Mouse (Mus musculus): ENCODE results near the gene Mrpl48. TPM values are rescaled to one million over a fixed set of nuclear protein-coding genes. Genes with fewer than 3 reads are reported as not detected.

Gene Mrpl48
- polyA plus RNA-seq, 1 experiment from 2014 or later, result 74.6 TPM

DNA sequence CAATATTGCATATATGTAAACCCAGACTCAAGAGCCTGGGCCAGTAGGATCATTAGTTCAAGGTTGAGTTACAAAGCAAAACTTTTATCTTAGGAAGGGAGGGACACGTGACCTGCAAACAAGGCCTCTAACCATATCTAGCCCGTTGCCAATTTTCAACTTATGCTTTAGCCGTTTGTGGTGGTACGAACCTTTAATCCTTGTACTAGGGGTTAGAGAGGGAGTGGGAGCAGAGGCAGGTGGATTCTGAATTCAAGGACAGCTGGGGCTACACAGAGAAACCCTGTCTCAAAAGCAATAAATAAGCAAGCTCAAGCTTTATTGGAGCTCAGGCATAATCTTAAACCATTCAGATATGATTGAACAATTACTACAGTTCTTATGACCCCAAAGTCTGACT is 34.3 kb upstream of the Mrpl48 start:
- Histone ChIP-seq H3K9ac (ENCODE audit: low read length) (no peak overlapping the region), H3K27me3 (ENCODE audit: control insufficient read depth, insufficient read depth, low read depth, low read length) (no peaks in the 10 kb centered on the region), H3K27ac (ENCODE audit: low read length) (no peak overlapping the region), H3K4me2 (ENCODE audit: low read depth, low read length) (no peak overlapping the region), H3K36me3 (ENCODE audit: control insufficient read depth, insufficient read depth, low read length) (no peaks in the 10 kb centered on the region; the same call in 1 of the 2 replicates), H3K4me3 (ENCODE audit: low read length) (no peak overlapping the region), H3K4me1 (replicated peaks; ENCODE audit: control insufficient read depth, insufficient read depth, low read length) (no peaks in the 10 kb centered on the region), H3K9me3 (ENCODE audit: control insufficient read depth, low read length) (no peaks in the 10 kb centered on the region)
- no peak for ATAC-seq (ENCODE audit: low read depth)
- 88% methylated on average over 4 of the region's 4 CpGs for WGBS

DNA sequence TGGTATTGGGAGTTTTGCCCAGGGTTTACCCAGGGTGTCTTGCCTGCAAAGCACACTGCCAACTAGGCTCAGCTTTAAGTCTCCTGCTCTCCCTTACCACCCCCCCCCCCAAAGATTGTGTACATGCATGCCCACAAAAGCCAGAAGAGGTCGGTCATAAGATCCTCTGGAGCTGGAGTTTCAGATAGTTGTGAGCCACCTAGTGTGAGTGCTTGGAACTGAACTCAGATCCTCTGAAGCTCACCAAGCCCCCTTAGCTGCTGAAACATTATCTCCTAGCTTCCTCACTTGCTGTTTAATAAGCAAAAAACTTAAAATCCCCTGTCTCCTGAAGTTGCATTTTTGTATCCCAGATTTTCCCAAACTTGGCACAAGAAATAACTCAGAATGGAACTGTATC is 29.6 kb upstream of the Mrpl48 start:
- H3K4me2 ChIP-seq (ENCODE audit: low read depth, low read length), result no peak overlapping the region
- H3K4me1 ChIP-seq (replicated peaks; ENCODE audit: control insufficient read depth, insufficient read depth, low read length), result no peaks in the 10 kb centered on the region
- 9% methylated on average over 1 of the region's 1 CpGs for whole genome bisulfite sequencing
- ATAC-seq (ENCODE audit: low read depth), result no peak
- H3K36me3 ChIP-seq (ENCODE audit: control insufficient read depth, insufficient read depth, low read length), result no peaks in the 10 kb centered on the region
- no peaks in the 10 kb centered on the region for H3K27me3 ChIP-seq (ENCODE audit: control insufficient read depth, insufficient read depth, low read depth, low read length)
- H3K9me3 ChIP-seq (ENCODE audit: control insufficient read depth, low read length), result no peaks in the 10 kb centered on the region
- H3K27ac ChIP-seq (ENCODE audit: low read length), result no peak overlapping the region
- no peak overlapping the region for H3K9ac ChIP-seq (ENCODE audit: low read length)
- H3K4me3 ChIP-seq (ENCODE audit: low read length), result no peak overlapping the region

DNA sequence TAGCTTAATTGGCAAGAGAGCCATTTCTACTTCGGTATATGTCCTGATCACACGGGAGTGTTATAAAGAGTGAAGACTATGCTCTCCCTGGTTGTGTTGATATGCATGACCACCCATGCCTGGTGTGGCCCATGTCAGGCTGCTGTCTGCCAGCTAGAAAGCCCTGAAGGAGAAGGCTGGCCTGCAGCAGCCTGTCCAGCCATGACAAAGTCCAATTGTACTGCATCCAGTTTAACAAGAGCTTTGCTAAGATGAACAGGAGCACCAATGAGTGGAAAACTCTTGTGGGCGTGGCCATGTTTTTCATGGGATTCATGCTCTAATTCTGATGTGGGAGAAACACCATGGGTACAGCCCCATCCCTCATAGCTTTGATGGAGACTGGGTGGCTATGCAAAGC is 16.4 kb upstream of the Mrpl48 start:
- Histone ChIP-seq H3K36me3 (ENCODE audit: control insufficient read depth, insufficient read depth, low read length) (0 out of 2 replicates have a peak, but pooled peaks cover 3% of the 10 kb centered on the region), H3K4me2 (ENCODE audit: low read depth, low read length) (no peak overlapping the region), H3K4me3 (ENCODE audit: low read length) (no peak overlapping the region), H3K4me1 (replicated peaks; ENCODE audit: control insufficient read depth, insufficient read depth, low read length) (no peaks in the 10 kb centered on the region), H3K27me3 (ENCODE audit: control insufficient read depth, insufficient read depth, low read depth, low read length) (no peaks in the 10 kb centered on the region), H3K9ac (ENCODE audit: low read length) (no peak overlapping the region), H3K27ac (ENCODE audit: low read length) (no peak overlapping the region), H3K9me3 (ENCODE audit: control insufficient read depth, low read length) (no peaks in the 10 kb centered on the region)
- ATAC-seq (ENCODE audit: low read depth), result no peak
- 89% methylated on average over 3 of the region's 3 CpGs for WGBS

DNA sequence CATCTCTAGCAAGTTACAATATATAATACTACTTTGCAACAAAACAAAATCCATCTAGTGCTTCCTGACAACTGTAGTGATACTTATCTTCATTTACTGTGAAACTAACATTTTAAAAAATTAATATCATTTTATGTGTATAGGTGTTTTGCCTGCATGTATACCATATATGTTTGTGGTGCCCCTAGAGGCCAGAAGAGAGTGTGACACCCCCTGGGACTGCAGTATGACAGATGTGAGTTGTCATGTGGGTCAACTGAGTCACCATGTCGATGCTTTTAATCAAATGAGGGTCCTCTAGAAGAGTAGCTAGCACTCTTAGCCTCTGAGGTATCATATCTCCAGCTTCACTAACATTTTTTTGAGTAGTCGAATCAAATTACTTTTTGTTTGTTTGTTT is 14.2 kb upstream of the Mrpl48 start:
- no peak overlapping the region for H3K4me3 ChIP-seq (ENCODE audit: low read length)
- no peaks in the 10 kb centered on the region for H3K9me3 ChIP-seq (ENCODE audit: control insufficient read depth, low read length)
- H3K36me3 ChIP-seq (ENCODE audit: control insufficient read depth, insufficient read depth, low read length), result 0 out of 2 replicates have a peak, but pooled peaks cover 3% of the 10 kb centered on the region
- no peak overlapping the region for H3K9ac ChIP-seq (ENCODE audit: low read length)
- H3K4me2 ChIP-seq (ENCODE audit: low read depth, low read length), result no peak overlapping the region
- no peak for ATAC-seq (ENCODE audit: low read depth)
- 79% methylated on average over 2 of the region's 2 CpGs for WGBS
- no peak overlapping the region for H3K27ac ChIP-seq (ENCODE audit: low read length)
- H3K27me3 ChIP-seq (ENCODE audit: control insufficient read depth, insufficient read depth, low read depth, low read length), result no peaks in the 10 kb centered on the region
- H3K4me1 ChIP-seq (replicated peaks; ENCODE audit: control insufficient read depth, insufficient read depth, low read length), result no peaks in the 10 kb centered on the region

DNA sequence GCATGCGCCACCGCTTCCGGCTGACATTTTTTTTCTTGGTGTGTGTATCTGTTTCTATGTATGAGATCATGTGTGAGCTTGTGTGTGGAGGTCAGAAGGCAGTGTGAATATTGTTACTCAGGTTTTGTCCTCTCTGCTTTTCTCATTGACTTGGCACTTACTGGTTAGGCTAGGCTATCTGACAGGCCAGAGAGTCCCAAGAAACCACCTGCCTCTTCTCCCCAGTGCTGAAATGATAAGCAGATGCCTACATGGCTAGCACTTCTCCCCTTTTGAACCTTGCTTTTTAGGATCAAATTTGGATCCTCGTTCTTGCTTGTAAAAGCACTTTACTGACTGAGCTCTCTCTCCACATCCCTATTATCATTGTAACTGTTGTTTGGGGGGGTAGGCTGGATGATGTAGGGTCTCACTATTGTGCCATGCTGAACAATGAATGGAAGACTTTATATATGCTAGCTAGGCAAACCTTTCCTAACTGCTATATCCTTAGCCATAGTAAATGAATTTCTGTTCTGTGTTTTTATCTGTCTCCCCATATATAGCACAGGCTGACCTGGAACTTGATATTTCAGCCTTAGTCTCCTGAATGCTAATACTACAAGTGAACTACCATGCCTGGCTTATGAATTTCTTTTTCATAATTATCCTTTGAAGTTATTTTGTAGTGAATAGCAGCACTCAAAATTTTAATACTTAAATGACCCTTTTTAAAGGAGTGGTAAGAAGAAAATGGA is 8.2 kb upstream of the Mrpl48 start:
- H3K27me3 ChIP-seq (ENCODE audit: control insufficient read depth, insufficient read depth, low read depth, low read length), result no peaks in the 10 kb centered on the region
- H3K9ac ChIP-seq (ENCODE audit: low read length), result no peak overlapping the region
- 86% methylated on average over 4 of the region's 4 CpGs for WGBS
- H3K36me3 ChIP-seq (ENCODE audit: control insufficient read depth, insufficient read depth, low read length), result no peaks in the 10 kb centered on the region
- H3K4me1 ChIP-seq (replicated peaks; ENCODE audit: control insufficient read depth, insufficient read depth, low read length), result no peaks in the 10 kb centered on the region
- no peak overlapping the region for H3K4me2 ChIP-seq (ENCODE audit: low read depth, low read length)
- H3K4me3 ChIP-seq (ENCODE audit: low read length), result no peak overlapping the region
- H3K27ac ChIP-seq (ENCODE audit: low read length), result no peak overlapping the region
- H3K9me3 ChIP-seq (ENCODE audit: control insufficient read depth, low read length), result no peaks in the 10 kb centered on the region
- no peak for ATAC-seq (ENCODE audit: low read depth)

DNA sequence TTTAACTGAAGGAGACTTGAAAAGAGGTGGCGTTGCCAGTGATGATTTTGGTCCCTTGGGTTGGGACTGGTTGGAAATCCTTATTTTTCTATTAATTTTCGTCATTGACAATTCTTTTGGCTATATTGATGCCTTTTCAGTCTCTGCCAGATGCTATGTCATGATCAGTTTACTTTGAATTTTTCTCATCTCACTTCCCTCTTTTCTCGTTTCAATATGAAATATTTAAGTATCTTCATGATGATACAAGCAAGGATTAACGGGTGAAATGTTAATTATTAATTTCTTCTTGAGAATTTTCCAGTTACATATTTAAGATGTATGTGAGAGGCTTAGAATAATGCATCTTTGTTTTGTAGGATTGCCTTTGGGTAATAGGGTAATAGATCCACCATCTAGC is 809 bp upstream of the Mrpl48 start:
- Histone ChIP-seq H3K4me1 (replicated peaks; ENCODE audit: control insufficient read depth, insufficient read depth, low read length) (peaks cover 3% of the 10 kb centered on the region; the same call in 1 of the 2 replicates), H3K27ac (ENCODE audit: low read length) (no peak overlapping the region), H3K9ac (ENCODE audit: low read length) (peak overlapping the region; percentile 100), H3K4me2 (ENCODE audit: low read depth, low read length) (peak overlapping the region; percentile 60), H3K27me3 (ENCODE audit: control insufficient read depth, insufficient read depth, low read depth, low read length) (no peaks in the 10 kb centered on the region), H3K4me3 (ENCODE audit: low read length) (peak overlapping the region; percentile 100), H3K9me3 (ENCODE audit: control insufficient read depth, low read length) (no peaks in the 10 kb centered on the region), H3K36me3 (ENCODE audit: control insufficient read depth, insufficient read depth, low read length) (no peaks in the 10 kb centered on the region)
- no peak for ATAC-seq (ENCODE audit: low read depth)
- 3% methylated on average over 4 of the region's 4 CpGs for WGBS

DNA sequence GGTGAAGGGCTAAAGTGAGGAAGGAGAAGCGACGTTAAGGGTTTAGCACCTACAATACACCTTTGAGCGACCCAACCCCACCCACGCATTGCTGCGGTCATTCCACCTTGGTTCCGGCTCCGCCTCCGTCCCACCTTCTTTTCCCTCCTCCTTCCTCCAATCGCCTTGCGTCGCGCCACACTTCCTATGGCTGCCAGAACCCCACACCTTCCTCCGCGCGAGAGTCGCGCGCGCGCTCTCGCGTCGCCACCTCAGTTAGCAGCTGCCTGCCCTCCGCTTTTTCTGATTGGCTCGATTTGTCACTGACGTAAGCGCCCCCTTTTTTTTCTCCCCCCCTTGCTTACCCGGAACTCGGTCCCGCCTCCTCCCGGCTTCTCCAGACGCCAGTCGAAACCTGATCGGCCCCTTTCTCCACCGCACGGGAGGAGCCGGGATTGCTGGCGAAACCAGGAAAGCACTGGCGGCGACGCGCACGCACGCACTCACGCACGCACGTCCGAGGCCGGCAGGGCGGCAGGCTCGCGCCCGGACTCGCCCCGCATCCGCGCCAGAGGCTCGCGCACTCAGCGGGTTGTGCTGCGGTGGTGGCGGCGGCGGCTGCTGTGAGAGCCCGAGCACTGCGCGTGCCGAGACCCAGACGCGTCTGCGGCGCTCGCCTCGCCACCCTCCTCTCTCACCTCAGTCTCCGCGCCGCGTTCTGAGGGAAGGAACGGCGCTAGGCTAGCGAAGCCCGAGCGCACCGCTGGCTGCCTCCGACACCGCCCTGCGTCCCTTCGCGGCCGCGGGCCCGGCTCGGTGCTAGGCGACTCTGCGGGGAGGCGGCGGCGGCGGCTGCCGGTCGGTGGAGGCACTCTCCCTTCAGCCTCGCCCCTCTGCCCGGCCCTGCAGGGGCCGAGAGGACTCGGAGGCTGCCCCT is 629 bp downstream of the Mrpl48 start, which contains the start of gene Rab6a:
Gene Rab6a (plus strand): TSS at position 197 of the 916 bp plus-strand sequence.
- peaks cover 3% of the 10 kb centered on the region; the same call in 1 of the 2 replicates for H3K4me1 ChIP-seq (replicated peaks; ENCODE audit: control insufficient read depth, insufficient read depth, low read length)
- H3K9me3 ChIP-seq (ENCODE audit: control insufficient read depth, low read length), result no peaks in the 10 kb centered on the region
- peak within 1 kb of the TSS; percentile 100 for H3K4me3 ChIP-seq (ENCODE audit: low read length)
- peak within 1 kb of the TSS; percentile 72 for H3K4me2 ChIP-seq (ENCODE audit: low read depth, low read length)
- H3K27me3 ChIP-seq (ENCODE audit: control insufficient read depth, insufficient read depth, low read depth, low read length), result no peaks in the 10 kb centered on the region
- no peaks in the 10 kb centered on the region for H3K36me3 ChIP-seq (ENCODE audit: control insufficient read depth, insufficient read depth, low read length)
- under 1% methylated on average over 98 of the region's 105 CpGs for WGBS
- H3K27ac ChIP-seq (ENCODE audit: low read length), result peak within 1 kb of the TSS; percentile 99
- peak; percentile 98 for ATAC-seq (ENCODE audit: low read depth)
- peak within 1 kb of the TSS; percentile 100 for H3K9ac ChIP-seq (ENCODE audit: low read length)

DNA sequence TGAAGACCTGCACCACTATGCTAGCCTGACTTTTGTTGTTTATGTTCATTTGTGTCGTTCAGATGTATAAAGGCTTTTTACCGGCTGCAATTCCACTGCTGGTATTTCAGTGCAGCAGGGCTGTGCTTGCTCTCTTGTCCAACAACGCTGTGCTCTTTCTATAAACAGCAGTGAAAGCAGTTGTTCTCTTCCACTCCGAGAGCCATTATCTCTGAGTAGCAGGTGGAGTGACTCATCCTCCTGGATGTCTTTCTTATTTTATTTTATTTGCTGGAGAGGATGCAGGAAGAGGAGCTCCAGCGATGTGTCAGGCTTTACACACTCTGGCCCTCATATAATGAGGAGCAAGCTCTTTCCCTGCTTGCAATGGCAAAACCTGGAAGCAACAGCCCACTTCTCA is 7.9 kb downstream of the Mrpl48 start:
- Histone ChIP-seq H3K27me3 (ENCODE audit: control insufficient read depth, insufficient read depth, low read depth, low read length) (no peaks in the 10 kb centered on the region), H3K4me3 (ENCODE audit: low read length) (no peak overlapping the region), H3K27ac (ENCODE audit: low read length) (no peak overlapping the region), H3K9ac (ENCODE audit: low read length) (no peak overlapping the region), H3K36me3 (ENCODE audit: control insufficient read depth, insufficient read depth, low read length) (no peaks in the 10 kb centered on the region), H3K9me3 (ENCODE audit: control insufficient read depth, low read length) (peaks cover 3% of the 10 kb centered on the region; the same call in 1 of the 2 replicates), H3K4me2 (ENCODE audit: low read depth, low read length) (no peak overlapping the region), H3K4me1 (replicated peaks; ENCODE audit: control insufficient read depth, insufficient read depth, low read length) (no peaks in the 10 kb centered on the region)
- no peak for ATAC-seq (ENCODE audit: low read depth)
- 66% methylated on average over 5 of the region's 5 CpGs for WGBS

DNA sequence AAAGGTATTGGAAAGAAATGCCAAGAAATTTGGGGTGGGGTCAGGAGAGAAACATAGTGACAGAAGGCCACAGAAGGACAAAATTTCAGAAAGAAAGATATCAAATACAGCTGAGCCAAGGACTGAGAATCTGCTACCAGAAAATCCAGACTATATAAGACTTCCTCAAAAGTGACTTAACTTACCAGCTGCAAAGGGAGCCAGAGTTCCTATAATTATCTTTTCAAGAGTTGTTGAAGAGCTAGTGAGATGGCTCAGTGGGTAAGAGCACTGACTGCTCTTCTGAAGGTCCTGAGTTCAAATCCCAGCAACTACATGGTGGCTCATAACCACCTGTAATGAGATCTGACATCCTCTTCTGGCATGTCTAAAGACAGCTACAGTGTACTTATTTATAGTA is 14.8 kb downstream of the Mrpl48 start:
- no peaks in the 10 kb centered on the region for H3K36me3 ChIP-seq (ENCODE audit: control insufficient read depth, insufficient read depth, low read length)
- H3K27me3 ChIP-seq (ENCODE audit: control insufficient read depth, insufficient read depth, low read depth, low read length), result no peaks in the 10 kb centered on the region
- H3K9ac ChIP-seq (ENCODE audit: low read length), result no peak overlapping the region
- H3K4me1 ChIP-seq (replicated peaks; ENCODE audit: control insufficient read depth, insufficient read depth, low read length), result no peaks in the 10 kb centered on the region
- H3K4me2 ChIP-seq (ENCODE audit: low read depth, low read length), result no peak overlapping the region
- ATAC-seq (ENCODE audit: low read depth), result no peak
- H3K27ac ChIP-seq (ENCODE audit: low read length), result no peak overlapping the region
- H3K4me3 ChIP-seq (ENCODE audit: low read length), result no peak overlapping the region
- H3K9me3 ChIP-seq (ENCODE audit: control insufficient read depth, low read length), result no peaks in the 10 kb centered on the region

Data from lung, embryonic 16.5 days (tissue).